Mouse (Mus musculus): ENCODE results near the gene Miga1.

DNA sequence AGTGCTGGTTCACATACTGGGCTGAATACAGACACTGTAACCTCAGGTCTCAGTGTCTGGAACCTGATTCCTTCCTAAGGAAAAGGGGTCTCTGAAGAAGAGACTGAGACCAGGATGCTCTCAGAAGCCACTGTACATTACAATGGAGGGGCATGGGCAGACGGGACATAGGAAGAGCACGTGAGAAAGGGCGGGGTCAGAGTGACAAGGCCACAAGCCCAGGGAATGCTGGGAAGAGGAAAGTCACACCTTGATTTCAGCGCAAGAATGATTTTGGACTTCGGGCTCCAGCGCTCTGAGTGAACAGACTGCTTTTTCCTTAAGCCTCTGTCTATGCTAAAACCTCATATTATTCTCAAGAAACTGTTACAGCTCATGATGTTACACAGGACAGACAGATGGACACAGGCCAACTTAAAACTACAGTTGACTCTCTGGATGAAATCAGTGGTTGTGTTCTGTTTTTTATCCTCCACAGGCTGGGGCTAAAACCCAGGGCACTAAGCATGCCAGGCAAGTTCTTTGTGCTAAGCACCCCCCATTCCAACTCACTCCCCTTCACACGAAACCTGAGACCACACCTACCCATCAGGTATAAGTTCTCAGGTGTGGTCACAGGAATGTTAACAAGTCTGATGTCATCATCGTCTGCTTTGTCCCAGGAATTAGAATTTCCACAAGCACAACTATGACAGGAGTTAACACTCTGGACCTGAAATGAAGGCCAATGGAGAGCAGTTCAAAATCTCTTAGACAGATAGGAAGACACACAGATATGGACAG lies 18.3 kb downstream of the Miga1 start:
- TF ChIP-seq CTCF (conservative IDR thresholded peaks at IDR 0.05; ENCODE audit: insufficient read depth, insufficient read length, low read depth, low read length) (no peak), POLR2A (IDR thresholded peaks at IDR 0.05; ENCODE audit: low read depth, low read length) (no peak)
